Mouse (Mus musculus): ENCODE results near the gene Bid. TPM values are rescaled to one million over a fixed set of nuclear protein-coding genes. Genes with fewer than 3 reads are reported as not detected.
A peak's percentile ranks its signal among the peaks of the same experiment; 100 is the strongest.

Bid gene
- 21.1 and 23.8 TPM in 2 replicates for polyA plus RNA-seq (2014; fragmentation: Nextera tagmentation; extraction: Ambion mirVana)

DNA sequence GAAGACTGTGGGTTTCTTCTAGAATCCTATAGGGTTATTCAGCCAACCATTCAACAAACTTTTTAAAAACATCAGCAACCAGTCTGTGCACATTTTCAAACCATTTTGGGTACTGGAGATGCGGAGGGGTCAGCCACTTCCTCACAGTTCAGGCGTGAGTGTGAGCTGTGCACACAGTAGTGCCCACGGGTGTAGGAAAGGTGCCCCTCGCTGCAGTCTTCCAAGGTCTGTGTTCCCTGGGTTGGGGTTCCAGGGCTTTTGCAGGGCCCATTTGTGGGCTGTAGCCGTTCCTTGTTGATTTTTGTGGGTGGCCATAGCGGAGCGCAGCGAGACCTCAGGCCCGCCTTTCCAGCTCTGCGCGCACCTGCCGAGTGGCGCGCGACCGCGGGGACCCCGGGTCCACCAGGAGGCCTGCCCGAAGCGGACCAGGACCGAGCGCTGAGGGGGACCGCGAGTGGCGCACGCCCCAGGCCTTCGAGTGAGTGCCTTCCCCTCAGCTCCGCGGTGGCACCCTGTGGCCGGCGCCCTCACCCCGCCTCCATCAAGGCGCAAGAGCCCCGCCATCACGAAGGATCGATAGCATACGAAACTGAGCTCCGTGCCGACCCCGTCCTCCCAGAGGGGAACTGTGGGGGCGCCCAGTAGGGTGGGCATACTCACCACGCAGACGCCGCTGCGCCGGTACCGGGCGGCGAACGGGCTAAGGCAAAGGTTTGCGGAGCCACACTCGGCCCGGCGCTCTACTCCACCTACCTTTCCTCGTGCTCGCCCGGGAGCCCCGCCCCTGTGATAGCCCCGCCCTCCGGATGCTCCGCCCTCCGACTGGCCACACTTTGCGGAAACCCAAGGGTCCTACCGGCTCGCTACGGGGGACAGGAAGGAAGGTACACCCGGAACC lies at the start of gene Bid:
TSS of gene Bid (minus strand) at position 780 of the 898 bp plus-strand sequence.
- Histone ChIP-seq H3K27ac (ENCODE audit: low read length) (no peak within 1 kb of the TSS), H3K36me3 (ENCODE audit: control insufficient read depth, insufficient read depth, low read length) (no peaks in the 10 kb centered on the region), H3K4me2 (replicated peaks; ENCODE audit: low read depth, low read length) (peak within 1 kb of the TSS; percentile 88), H3K4me3 (ENCODE audit: low read depth, low read length) (peak within 1 kb of the TSS; percentile 61), H3K27me3 (ENCODE audit: control insufficient read depth, insufficient read depth, low read length) (no peaks in the 10 kb centered on the region), H3K4me1 (ENCODE audit: control insufficient read depth, insufficient read depth, low read length) (peaks cover 2% of the 10 kb centered on the region; the same call in 1 of the 2 replicates), H3K9me3 (ENCODE audit: control insufficient read depth, low read depth, low read length) (no peaks in the 10 kb centered on the region), H3K9ac (replicated peaks; ENCODE audit: low read depth, low read length) (peak within 1 kb of the TSS; percentile 19)
- WGBS: under 1% methylated on average over 67 of the region's 67 CpGs
- peak; percentile 92 for ATAC-seq (ENCODE audit: insufficient number of reproducible peaks, insufficient read depth, low FRiP score, low read depth)

DNA sequence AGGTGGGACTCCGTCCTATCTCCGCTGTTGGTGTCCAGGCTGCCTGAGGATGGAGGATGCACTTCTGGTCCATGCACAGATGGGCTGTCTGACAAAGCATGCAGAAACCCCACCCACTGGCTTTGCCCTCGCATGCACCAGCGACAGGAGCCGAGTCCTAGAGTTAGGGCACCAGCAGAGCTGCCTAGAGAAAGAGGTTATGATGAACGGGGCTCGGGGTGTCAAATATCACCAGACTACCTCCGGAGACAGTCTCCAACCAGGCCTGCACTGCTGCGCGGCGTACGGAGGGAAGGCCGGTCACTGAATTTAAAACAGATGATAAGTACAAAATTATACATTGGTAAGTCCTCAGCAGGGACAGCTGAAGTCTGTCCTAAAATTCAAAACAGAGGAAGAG lies 49.2 kb upstream of the Bid start:
- H3K27me3 ChIP-seq (ENCODE audit: control insufficient read depth, insufficient read depth, low read length): no peaks in the 10 kb centered on the region
- no peak overlapping the region for H3K27ac ChIP-seq (ENCODE audit: low read length)
- H3K36me3 ChIP-seq (ENCODE audit: control insufficient read depth, insufficient read depth, low read length): peaks cover 6% of the 10 kb centered on the region
- H3K9ac ChIP-seq (replicated peaks; ENCODE audit: low read depth, low read length): no peak overlapping the region
- ATAC-seq (ENCODE audit: insufficient number of reproducible peaks, insufficient read depth, low FRiP score, low read depth): no peak
- no peaks in the 10 kb centered on the region for H3K9me3 ChIP-seq (ENCODE audit: control insufficient read depth, low read depth, low read length)
- no peaks in the 10 kb centered on the region for H3K4me1 ChIP-seq (ENCODE audit: control insufficient read depth, insufficient read depth, low read length)
- WGBS: 46% methylated on average over 13 of the region's 13 CpGs
- no peak overlapping the region for H3K4me2 ChIP-seq (replicated peaks; ENCODE audit: low read depth, low read length)
- H3K4me3 ChIP-seq (ENCODE audit: low read depth, low read length): no peak overlapping the region

DNA sequence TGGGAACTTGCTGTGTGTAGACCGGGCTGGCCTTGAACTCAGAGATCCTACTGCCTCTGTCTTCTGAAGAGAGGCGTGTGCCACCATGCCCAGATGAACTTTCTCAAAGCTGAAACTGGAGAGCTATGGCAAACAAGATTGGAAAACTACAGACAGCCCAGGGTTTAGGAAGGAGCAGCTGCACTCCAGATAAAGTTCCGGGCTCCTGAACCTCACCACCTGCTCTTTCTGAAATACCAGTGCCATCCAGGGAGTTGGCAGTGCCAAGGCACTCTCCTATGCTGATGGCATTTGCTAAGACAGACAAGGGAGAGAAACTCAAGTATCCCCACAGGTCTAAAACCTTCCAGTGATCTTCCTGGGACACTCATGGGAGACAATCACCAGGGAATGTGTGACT lies 47.5 kb upstream of the Bid start:
- H3K27ac ChIP-seq (ENCODE audit: low read length): no peak overlapping the region
- no peak for ATAC-seq (ENCODE audit: insufficient number of reproducible peaks, insufficient read depth, low FRiP score, low read depth)
- H3K9me3 ChIP-seq (ENCODE audit: control insufficient read depth, low read depth, low read length): no peaks in the 10 kb centered on the region
- no peaks in the 10 kb centered on the region for H3K4me1 ChIP-seq (ENCODE audit: control insufficient read depth, insufficient read depth, low read length)
- H3K27me3 ChIP-seq (ENCODE audit: control insufficient read depth, insufficient read depth, low read length): no peaks in the 10 kb centered on the region
- 92% methylated on average over 3 of the region's 3 CpGs for WGBS
- H3K4me3 ChIP-seq (ENCODE audit: low read depth, low read length): no peak overlapping the region
- peaks cover 2% of the 10 kb centered on the region for H3K36me3 ChIP-seq (ENCODE audit: control insufficient read depth, insufficient read depth, low read length)
- no peak overlapping the region for H3K9ac ChIP-seq (replicated peaks; ENCODE audit: low read depth, low read length)
- H3K4me2 ChIP-seq (replicated peaks; ENCODE audit: low read depth, low read length): no peak overlapping the region

DNA sequence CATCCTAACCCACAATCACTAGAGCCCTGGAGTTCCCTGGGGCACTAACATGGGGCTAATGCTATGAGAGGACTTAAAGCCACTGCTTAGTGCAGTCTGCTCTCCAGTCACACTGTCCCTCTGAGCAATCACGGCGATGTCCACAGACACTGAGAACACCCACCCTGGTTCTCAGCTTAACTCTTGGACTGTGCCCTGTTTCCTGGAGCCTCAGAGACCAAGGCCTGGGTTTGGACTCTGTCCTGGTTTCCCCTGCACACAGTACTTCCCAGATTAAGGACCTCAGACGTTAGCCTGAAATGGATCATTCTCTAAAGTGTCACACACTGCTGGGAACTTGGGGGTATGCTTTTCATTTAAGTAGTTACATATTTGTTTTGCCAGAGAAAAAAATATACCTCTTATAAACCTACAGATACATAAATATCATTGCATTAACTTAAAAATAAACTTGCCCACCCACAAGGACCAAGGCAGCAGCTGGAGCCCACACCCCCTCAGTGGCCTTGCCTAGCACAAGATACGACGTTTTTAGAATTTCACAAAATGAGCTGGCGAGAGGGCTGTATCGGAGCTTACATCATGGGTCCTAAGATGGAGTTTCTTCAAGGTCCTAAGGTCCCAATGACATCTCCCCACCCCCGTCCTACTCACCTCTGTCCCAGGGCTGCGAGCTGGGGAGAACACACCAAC lies 43.8 kb upstream of the Bid start:
- no peak overlapping the region for H3K9ac ChIP-seq (replicated peaks; ENCODE audit: low read depth, low read length)
- peaks cover 13% of the 10 kb centered on the region for H3K36me3 ChIP-seq (ENCODE audit: control insufficient read depth, insufficient read depth, low read length)
- H3K9me3 ChIP-seq (ENCODE audit: control insufficient read depth, low read depth, low read length): no peaks in the 10 kb centered on the region
- no peaks in the 10 kb centered on the region for H3K4me1 ChIP-seq (ENCODE audit: control insufficient read depth, insufficient read depth, low read length)
- no peaks in the 10 kb centered on the region for H3K27me3 ChIP-seq (ENCODE audit: control insufficient read depth, insufficient read depth, low read length)
- H3K4me2 ChIP-seq (replicated peaks; ENCODE audit: low read depth, low read length): no peak overlapping the region
- H3K27ac ChIP-seq (ENCODE audit: low read length): no peak overlapping the region
- ATAC-seq (ENCODE audit: insufficient number of reproducible peaks, insufficient read depth, low FRiP score, low read depth): no peak
- no peak overlapping the region for H3K4me3 ChIP-seq (ENCODE audit: low read depth, low read length)
- 86% methylated on average over 9 of the region's 9 CpGs for WGBS

DNA sequence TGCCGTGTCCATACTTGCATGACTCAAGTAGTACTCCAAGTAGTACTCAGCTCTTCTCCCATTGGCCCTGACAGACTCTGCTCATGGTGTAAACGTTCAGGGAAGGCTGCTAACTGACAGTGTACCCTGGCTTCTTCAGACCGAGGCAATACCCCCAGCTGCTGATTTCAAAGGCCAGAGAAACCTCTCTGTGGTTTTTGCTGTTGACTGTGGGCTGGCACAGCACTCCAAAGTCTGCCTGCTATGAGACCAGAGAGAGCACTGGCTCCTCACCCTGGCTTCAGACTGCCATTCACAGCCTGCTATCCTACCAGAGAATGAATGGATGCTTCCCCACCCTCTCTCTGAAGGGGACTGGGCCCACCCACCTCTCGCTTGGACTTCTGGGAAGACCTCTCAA lies 40.7 kb upstream of the Bid start:
- no peak for ATAC-seq (ENCODE audit: insufficient number of reproducible peaks, insufficient read depth, low FRiP score, low read depth)
- 77% methylated on average over 4 of the region's 4 CpGs for WGBS
- Histone ChIP-seq H3K4me1 (ENCODE audit: control insufficient read depth, insufficient read depth, low read length) (no peaks in the 10 kb centered on the region), H3K4me2 (replicated peaks; ENCODE audit: low read depth, low read length) (no peak overlapping the region), H3K36me3 (ENCODE audit: control insufficient read depth, insufficient read depth, low read length) (peaks cover 13% of the 10 kb centered on the region), H3K4me3 (ENCODE audit: low read depth, low read length) (no peak overlapping the region), H3K9ac (replicated peaks; ENCODE audit: low read depth, low read length) (no peak overlapping the region), H3K27me3 (ENCODE audit: control insufficient read depth, insufficient read depth, low read length) (no peaks in the 10 kb centered on the region), H3K9me3 (ENCODE audit: control insufficient read depth, low read depth, low read length) (no peaks in the 10 kb centered on the region), H3K27ac (ENCODE audit: low read length) (no peak overlapping the region)

DNA sequence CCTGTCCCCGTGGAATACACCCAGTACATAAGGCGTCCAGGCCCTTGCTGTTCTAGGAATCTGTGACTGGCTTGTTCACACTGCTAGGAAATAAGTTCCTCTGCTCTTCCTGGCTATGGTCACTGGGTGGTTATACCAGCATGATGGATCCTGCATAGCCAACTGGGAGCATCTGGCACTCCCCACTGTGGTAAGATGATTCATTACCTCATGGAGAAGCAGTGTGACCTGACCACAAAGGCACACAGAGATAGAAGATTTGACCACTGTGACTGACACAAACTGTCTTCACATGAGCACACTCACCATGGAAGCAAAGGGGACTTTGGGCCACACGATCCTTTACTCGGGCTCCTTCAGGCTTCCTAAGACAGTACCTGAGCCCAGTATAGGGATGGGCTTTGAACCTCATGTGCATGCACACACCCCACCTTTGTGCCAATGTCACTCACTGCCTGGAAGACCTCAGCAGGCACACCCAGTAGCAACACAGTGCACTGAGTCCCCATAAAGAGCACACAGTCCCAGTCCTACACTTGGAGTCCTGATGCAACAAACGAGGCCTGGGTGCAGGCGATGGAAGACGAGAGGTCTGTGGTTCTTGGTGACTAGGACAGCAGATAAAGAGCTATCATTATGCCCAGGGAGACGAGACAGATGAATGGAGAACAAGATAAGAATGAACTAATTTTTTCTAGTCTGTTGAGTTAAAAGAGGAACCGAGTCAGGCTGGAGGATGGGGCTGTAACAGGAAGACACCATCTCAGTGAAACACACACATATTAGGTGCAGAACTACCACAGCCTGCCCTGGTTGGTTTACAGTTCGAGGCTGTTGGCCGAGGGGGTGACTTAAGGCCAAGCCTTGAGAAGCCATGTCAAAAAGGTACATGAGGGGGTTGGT lies 39.9 kb upstream of the Bid start:
- peak; percentile 50; the same call in 1 of the 2 replicates for ATAC-seq (ENCODE audit: insufficient number of reproducible peaks, insufficient read depth, low FRiP score, low read depth)
- Histone ChIP-seq H3K4me2 (replicated peaks; ENCODE audit: low read depth, low read length) (no peak overlapping the region), H3K27ac (ENCODE audit: low read length) (no peak overlapping the region), H3K4me3 (ENCODE audit: low read depth, low read length) (no peak overlapping the region), H3K36me3 (ENCODE audit: control insufficient read depth, insufficient read depth, low read length) (peaks cover 16% of the 10 kb centered on the region), H3K9ac (replicated peaks; ENCODE audit: low read depth, low read length) (no peak overlapping the region), H3K4me1 (ENCODE audit: control insufficient read depth, insufficient read depth, low read length) (no peaks in the 10 kb centered on the region), H3K27me3 (ENCODE audit: control insufficient read depth, insufficient read depth, low read length) (no peaks in the 10 kb centered on the region), H3K9me3 (ENCODE audit: control insufficient read depth, low read depth, low read length) (no peaks in the 10 kb centered on the region)
- WGBS: 85% methylated on average over 11 of the region's 11 CpGs

DNA sequence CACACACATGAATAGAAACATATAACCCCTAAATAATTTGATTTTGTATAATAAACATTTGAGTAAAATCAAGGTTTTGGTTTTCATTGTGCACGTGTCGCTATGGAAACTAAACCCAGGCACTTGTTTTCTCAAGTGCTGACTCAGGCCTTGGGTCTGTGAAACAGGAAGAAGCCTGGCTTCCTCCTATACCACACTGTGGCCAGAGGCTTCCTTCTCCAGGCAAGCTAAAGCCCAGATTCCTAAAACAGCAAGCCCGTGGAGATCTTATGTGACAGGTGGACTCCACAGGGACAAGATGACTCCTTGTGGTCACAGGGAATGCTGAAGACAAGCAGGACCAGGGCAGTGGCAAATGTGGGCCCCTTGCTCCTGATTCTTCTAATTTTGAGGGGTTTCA lies 38.6 kb upstream of the Bid start:
- Histone ChIP-seq H3K27me3 (ENCODE audit: control insufficient read depth, insufficient read depth, low read length) (no peaks in the 10 kb centered on the region), H3K4me1 (ENCODE audit: control insufficient read depth, insufficient read depth, low read length) (no peaks in the 10 kb centered on the region), H3K36me3 (ENCODE audit: control insufficient read depth, insufficient read depth, low read length) (peaks cover 19% of the 10 kb centered on the region), H3K9ac (replicated peaks; ENCODE audit: low read depth, low read length) (no peak overlapping the region), H3K4me3 (ENCODE audit: low read depth, low read length) (no peak overlapping the region), H3K4me2 (replicated peaks; ENCODE audit: low read depth, low read length) (no peak overlapping the region), H3K9me3 (ENCODE audit: control insufficient read depth, low read depth, low read length) (no peaks in the 10 kb centered on the region), H3K27ac (ENCODE audit: low read length) (no peak overlapping the region)
- 80% methylated on average over 3 of the region's 3 CpGs for WGBS
- no peak for ATAC-seq (ENCODE audit: insufficient number of reproducible peaks, insufficient read depth, low FRiP score, low read depth)

DNA sequence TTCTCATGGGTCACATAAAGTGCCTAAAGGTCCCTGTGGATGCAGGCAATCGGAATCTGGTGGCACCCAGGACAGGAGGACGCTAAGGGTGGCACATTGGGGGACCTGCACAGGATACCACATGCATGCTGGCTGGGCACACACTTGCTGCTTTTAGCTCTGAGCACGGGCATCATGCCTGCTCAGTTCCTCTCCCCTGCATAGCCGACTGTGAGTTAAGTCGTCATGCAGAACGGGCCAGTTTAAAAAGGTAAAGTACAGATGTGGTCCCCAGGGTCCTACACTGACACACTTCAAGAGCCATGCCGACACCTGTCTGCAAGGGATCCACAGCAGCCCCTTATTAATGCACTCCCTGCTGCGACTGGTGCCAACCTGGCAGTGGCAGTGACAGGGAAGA lies 37.6 kb upstream of the Bid start:
- H3K4me2 ChIP-seq (replicated peaks; ENCODE audit: low read depth, low read length): no peak overlapping the region
- H3K9me3 ChIP-seq (ENCODE audit: control insufficient read depth, low read depth, low read length): no peaks in the 10 kb centered on the region
- no peaks in the 10 kb centered on the region for H3K4me1 ChIP-seq (ENCODE audit: control insufficient read depth, insufficient read depth, low read length)
- peaks cover 25% of the 10 kb centered on the region for H3K36me3 ChIP-seq (ENCODE audit: control insufficient read depth, insufficient read depth, low read length)
- H3K27me3 ChIP-seq (ENCODE audit: control insufficient read depth, insufficient read depth, low read length): no peaks in the 10 kb centered on the region
- no peak overlapping the region for H3K27ac ChIP-seq (ENCODE audit: low read length)
- H3K4me3 ChIP-seq (ENCODE audit: low read depth, low read length): no peak overlapping the region
- 89% methylated on average over 8 of the region's 8 CpGs for WGBS
- no peak overlapping the region for H3K9ac ChIP-seq (replicated peaks; ENCODE audit: low read depth, low read length)
- no peak for ATAC-seq (ENCODE audit: insufficient number of reproducible peaks, insufficient read depth, low FRiP score, low read depth)
